Mouse (Mus musculus) Patski (cell line): ENCODE results near the gene Tec. TPM values are rescaled to one million over a fixed set of nuclear protein-coding genes. Genes with fewer than 3 reads are reported as not detected.

ENCODE experiments used
- ATAC-seq: fragments of 100-300 bp; one replicate; pipeline ENCODE4 v1.8.0; 2021
- CTCF ChIA-PET: fragments of 350-600 bp; sonication (Branson Sonifier 250); formaldehyde crosslinking; loops from one replicate; lab custom pipeline; 2022; ENCODE audit warnings: inconsistent platforms; lab: Charles Lee
- POLR2A ChIA-PET: fragments of 350-600 bp; sonication (Branson Sonifier 250); formaldehyde crosslinking; loops from one replicate; lab custom pipeline; 2022; ENCODE audit warnings: antibody characterized with exemption, inconsistent platforms; lab: Charles Lee
- DNase-seq: peaks from one replicate; pipeline ENCODE4 v3.0.0-alpha.2; 2011; ENCODE audit warnings: low read depth, low spot score
- H3K27me3 ChIP-seq: fragments of 371-371 bp; one replicate; pipeline ENCODE4 v1.5.1; 2021
- CTCF ChIP-seq: fragments of 100-300 bp; IDR thresholded peaks from one replicate; pipeline ENCODE4 v1.5.1; 2021
- in situ Hi-C: fragments of 300-500 bp; cut with MboI; formaldehyde crosslinking; loops from 3 replicates; pipeline ENCODE4 v1.11.1; 2018; ENCODE audit warnings: low pct_unique_long_range_greater_than_20kb, mixed read lengths
- polyA plus RNA-seq: library from polyadenylated mRNA; unstranded; gene quantifications from one replicate; pipeline ENCODE4 v1.2.3, GENCODE M21; 2021

Gene Tec
- polyA plus RNA-seq, 1 experiment from 2014 or later, result 8.3 TPM

- POLR2A ChIA-PET, result interaction anchor here (0.6 kb wide), 1 partner anchor 12 kb away, joined by 3 read pairs; no protein-coding TSS in a partner anchor
- no peak for TF ChIP-seq CTCF
- in situ Hi-C loops, result no loop called here
- DNase-seq (no peak), ATAC-seq (no peak)
- peaks cover under 1% of the 10 kb centered on the region for H3K27me3 ChIP-seq
- CTCF ChIA-PET, result interaction anchor here (1.0 to 1.4 kb wide), 3 partner anchors 12 to 55 kb away, joined by 3 read pairs; no protein-coding TSS in a partner anchor
These were observed 1.7 kb upstream of the Tec start for GRCm38 (mm10) chr5:72869779-72870608.

- H3K27me3 ChIP-seq, result no peaks in the 10 kb centered on the region
- ATAC-seq (no peak), DNase-seq (no peak)
- no peak for TF ChIP-seq CTCF
- POLR2A ChIA-PET, result no interaction called here
- in situ Hi-C loops, result no loop called here
- CTCF ChIA-PET, result interaction anchor here (1.2 to 1.5 kb wide), 2 partner anchors 13 to 104 kb away, joined by 3 read pairs; no protein-coding TSS in a partner anchor
These were observed 1.1 kb downstream of the Tec start for GRCm38 (mm10) chr5:72867036-72867672.

GRCm38 (mm10) chr5:72866260-72866905 lies 1.9 kb downstream of the Tec start:
- DNase-seq, result no peak
- no peaks in the 10 kb centered on the region for H3K27me3 ChIP-seq
- TF ChIP-seq CTCF, result no peak
- ATAC-seq, result no peak
- CTCF ChIA-PET, result interaction anchor here (1.0 to 1.5 kb wide), 3 partner anchors 13 to 103 kb away, joined by 3 to 5 read pairs (median 3); no protein-coding TSS in a partner anchor
- POLR2A ChIA-PET, result interaction anchor here (1.0 kb wide), 1 partner anchor 64 kb away, joined by 6 read pairs; no protein-coding TSS in a partner anchor
- in situ Hi-C loops, result no loop called here

- ATAC-seq (no peak), DNase-seq (no peak)
- ChIA-PET POLR2A (interaction anchor here (0.5 kb wide), 1 partner anchor 81 kb away, joined by 3 read pairs; no protein-coding TSS in a partner anchor), CTCF (interaction anchor here (1.6 to 2.2 kb wide), 2 partner anchors 27 to 45 kb away, joined by 4 to 6 read pairs; no protein-coding TSS in a partner anchor)
- H3K27me3 ChIP-seq, result no peaks in the 10 kb centered on the region
- in situ Hi-C loops, result no loop called here
- TF ChIP-seq CTCF, result no peak
These were observed 3.6 kb downstream of the Tec start for GRCm38 (mm10) chr5:72864654-72865178.

DNA sequence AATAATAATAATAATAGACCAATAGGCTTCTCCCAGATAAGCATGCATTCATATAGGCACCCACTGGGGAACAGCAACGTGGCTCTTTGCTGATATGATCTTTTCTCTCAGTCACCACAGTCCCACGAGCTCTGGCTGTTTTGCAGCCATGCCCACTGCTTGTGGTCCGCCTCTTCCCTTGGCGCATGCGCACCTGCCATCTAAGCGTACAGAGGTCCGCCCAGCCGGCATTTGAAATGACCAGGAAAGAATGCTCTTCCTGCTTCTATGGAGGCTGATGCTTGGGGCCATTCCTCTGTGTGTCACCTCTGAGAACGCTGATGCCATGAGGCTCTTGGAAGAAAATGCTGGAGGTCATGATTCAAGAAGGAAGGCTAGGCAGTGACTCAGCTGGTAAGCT lies 5.1 kb downstream of the Tec start:
- POLR2A ChIA-PET, result interaction anchor here (0.6 kb wide), 1 partner anchor 15 kb away, joined by 3 read pairs; no protein-coding TSS in a partner anchor

GRCm38 (mm10) chr5:72861726-72862385 lies 6.4 kb downstream of the Tec start:
- no peak for ATAC-seq
- ChIA-PET POLR2A (no interaction called here), CTCF (no interaction called here)
- TF ChIP-seq CTCF, result no peak
- no peaks in the 10 kb centered on the region for H3K27me3 ChIP-seq
- DNase-seq, result no peak
- in situ Hi-C loops, result no loop called here

More for the DNA sequence above, 5.1 kb downstream of the Tec start:
- TF ChIP-seq CTCF, result no peak
- ATAC-seq (no peak), DNase-seq (no peak)
- H3K27me3 ChIP-seq, result no peaks in the 10 kb centered on the region
- CTCF ChIA-PET, result interaction anchor here (1.6 to 2.2 kb wide), 2 partner anchors 29 to 43 kb away, joined by 4 to 6 read pairs; no protein-coding TSS in a partner anchor
- in situ Hi-C loops, result no loop called here

- no peaks in the 10 kb centered on the region for H3K27me3 ChIP-seq
- POLR2A ChIA-PET, result interaction anchor here (0.7 kb wide), 2 partner anchors 62 to 1408 kb away, joined by 3 to 6 read pairs; no protein-coding TSS in a partner anchor
- no peak for DNase-seq
- CTCF ChIA-PET, result interaction anchor here (0.8 kb wide), 1 partner anchor 118 kb away, joined by 3 read pairs; no protein-coding TSS in a partner anchor
- no peak for ATAC-seq
- peak; percentile 66 for TF ChIP-seq CTCF
- in situ Hi-C loops, result no loop called here
These were observed 7.4 kb downstream of the Tec start for GRCm38 (mm10) chr5:72860899-72861298.

GRCm38 (mm10) chr5:72858306-72858705 lies 10.0 kb downstream of the Tec start:
- in situ Hi-C loops, result loop anchor here (5.0 to 10.0 kb wide), 2 partner anchors 54 to 211 kb away; partner anchors contain the start of gene Nipal1
- H3K27me3 ChIP-seq, result no peaks in the 10 kb centered on the region
- TF ChIP-seq CTCF, result no peak
- no peak for ATAC-seq
- no peak for DNase-seq
- CTCF ChIA-PET, result interaction anchor here (1.0 kb wide), 1 partner anchor 11 kb away, joined by 3 read pairs; no protein-coding TSS in a partner anchor
- POLR2A ChIA-PET, result no interaction called here

- ChIA-PET POLR2A (no interaction called here), CTCF (interaction anchor here (1.0 kb wide), 1 partner anchor 12 kb away, joined by 3 read pairs; no protein-coding TSS in a partner anchor)
- TF ChIP-seq CTCF, result no peak
- in situ Hi-C loops, result loop anchor here (5.0 to 10.0 kb wide), 2 partner anchors 53 to 210 kb away; partner anchors contain the start of gene Nipal1
- no peaks in the 10 kb centered on the region for H3K27me3 ChIP-seq
- ATAC-seq (no peak), DNase-seq (no peak)
These were observed 10.5 kb downstream of the Tec start for GRCm38 (mm10) chr5:72857756-72858155.
